Comparison of ENCODE assay signal across 25 mouse cellular contexts in the genomic region with DNA sequence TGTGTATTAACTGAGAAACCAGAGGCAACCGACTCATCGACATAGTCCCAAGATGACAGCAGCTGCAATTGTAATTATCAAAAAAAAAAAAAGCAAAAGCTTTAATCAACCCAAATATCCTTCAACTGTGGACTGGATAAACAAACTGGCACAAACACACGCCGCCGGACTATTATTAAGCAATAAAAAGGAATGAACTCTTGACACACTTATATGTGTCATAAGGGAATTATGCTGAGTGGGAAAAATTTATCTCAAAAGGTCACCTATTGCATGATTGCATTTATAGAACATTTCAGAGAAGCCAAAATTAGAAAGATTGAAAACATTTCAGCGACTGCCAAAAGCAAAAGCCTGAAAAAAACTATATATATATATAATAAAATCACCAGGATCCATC.
"Had no signal": no experiment of that assay in that cellular context is flagged by ENCODE, and none has a peak within 500 bp of the region (broad histone marks: within the 10 kb centered on the region; RNA-seq: fewer than 3 reads in every experiment).

No protein-coding gene starts in this region.

- H3K27ac ChIP-seq: heart, adult 2 months; hindbrain, embryonic 10.5 days; hindbrain, embryonic 12.5 days; hindbrain, embryonic 14.5 days; kidney, embryonic 15.5 days; kidney, postnatal 0 days; limb, embryonic 13.5 days; limb, embryonic 15.5 days; liver, embryonic 12.5 days had no signal

- H3K4me2 ChIP-seq: heart, embryonic 12.5 days; hindbrain, embryonic 12.5 days; hindbrain, embryonic 14.5 days; kidney, embryonic 15.5 days; limb, embryonic 13.5 days; limb, embryonic 15.5 days; liver, embryonic 12.5 days had no signal

- DNase-seq: gastrocnemius, postnatal 14 days; gastrocnemius, postnatal 36 days; heart, adult 11 months; heart, adult 2 months; heart, postnatal 10 days; heart, postnatal 4 days; kidney, adult 11 months; kidney, adult 2 months; kidney, adult 9 months; kidney, postnatal 14 days; kidney, postnatal 36 days; layer of hippocampus, adult 9-11 months; layer of hippocampus, postnatal 36 days; left cerebral cortex, postnatal 4 days had no signal

- H3K4me1 ChIP-seq: hindbrain, embryonic 10.5 days; hindbrain, embryonic 12.5 days; kidney, embryonic 15.5 days; limb, embryonic 13.5 days; limb, embryonic 15.5 days; liver, embryonic 12.5 days had no signal

- H3K9me3 ChIP-seq: heart, embryonic 12.5 days; hindbrain, embryonic 10.5 days; hindbrain, embryonic 12.5 days; kidney, embryonic 15.5 days; limb, embryonic 13.5 days; limb, embryonic 15.5 days; liver, embryonic 12.5 days had no signal

- H3K9ac ChIP-seq: heart, embryonic 12.5 days; hindbrain, embryonic 12.5 days; hindbrain, embryonic 14.5 days; kidney, embryonic 15.5 days; limb, embryonic 13.5 days; limb, embryonic 15.5 days; liver, embryonic 12.5 days had no signal

- H3K36me3 ChIP-seq: heart, embryonic 12.5 days; hindbrain, embryonic 10.5 days; hindbrain, embryonic 12.5 days; kidney, embryonic 15.5 days; limb, embryonic 13.5 days; limb, embryonic 15.5 days; liver, embryonic 12.5 days had no signal

- H3K27me3 ChIP-seq: heart, embryonic 12.5 days; hindbrain, embryonic 12.5 days had no signal

- ATAC-seq: hindbrain, embryonic 16.5 days; intestine, embryonic 16.5 days; liver, embryonic 12.5 days had no signal

- H3K4me3 ChIP-seq: heart, adult 2 months; heart, embryonic 12.5 days; hindbrain, embryonic 10.5 days; hindbrain, embryonic 12.5 days; kidney, embryonic 15.5 days; limb, embryonic 13.5 days; limb, embryonic 15.5 days; liver, embryonic 12.5 days had no signal
